Mouse (Mus musculus) bone marrow, adult 2 months (tissue): Measurements from ENCODE around the gene Cep89.

Source experiments
- CTCF ChIP-seq: fragments of 200-500 bp; IDR thresholded peaks from 2 replicates; pipeline ENCODE4 v1.5.1; 2011; ENCODE audit warnings: low read length, control low read depth; ENCODE audit not compliant: control insufficient read depth, insufficient read depth
- POLR2A ChIP-seq: fragments of 200-500 bp; IDR thresholded peaks from 2 replicates; pipeline ENCODE4 v1.6.1; 2011; ENCODE audit warnings: low read depth, mild to moderate bottlenecking, control low read depth, low read length, borderline replicate concordance; ENCODE audit not compliant: control insufficient read depth

- TF ChIP-seq CTCF (no peak), POLR2A (no peak)
These were observed 64.1 kb downstream of the Cep89 start for GRCm38 (mm10) chr7:35460971-35461370.
